Mouse (Mus musculus) small intestine, adult 2 months (tissue): ENCODE data around the gene Gm21992. TPM values are rescaled to one million over a fixed set of nuclear protein-coding genes. Genes with fewer than 3 reads are reported as not detected.

ENCODE experiments used
- H3K27ac ChIP-seq: fragments of 200-500 bp; 2 replicates; pipeline ENCODE4 v1.5.1; 2012; ENCODE audit warnings: low read depth, low read length, control low read depth, inconsistent platforms; ENCODE audit not compliant: insufficient read depth
- H3K27me3 ChIP-seq: fragments of 200-500 bp; 2 replicates; pipeline ENCODE4 v1.6.1; 2012; ENCODE audit warnings: mild to moderate bottlenecking, moderate library complexity, low read length, inconsistent platforms; ENCODE audit not compliant: control insufficient read depth, insufficient read depth
- H3K36me3 ChIP-seq: fragments of 200-500 bp; 2 replicates; pipeline ENCODE4 v1.6.1; 2012; ENCODE audit warnings: mild to moderate bottlenecking, low read length, control low read depth, inconsistent platforms; ENCODE audit not compliant: control insufficient read depth, insufficient read depth
- H3K4me1 ChIP-seq: fragments of 200-500 bp; 2 replicates; pipeline ENCODE4 v1.6.1; 2012; ENCODE audit warnings: low read length, inconsistent platforms, mixed read lengths; ENCODE audit not compliant: control insufficient read depth, insufficient read depth, insufficient read length
- H3K4me3 ChIP-seq: fragments of 200-500 bp; 2 replicates; pipeline ENCODE4 v1.5.1; 2012; ENCODE audit warnings: low read depth, mild to moderate bottlenecking, control low read depth, inconsistent platforms, low read length, moderate library complexity
- CTCF ChIP-seq: fragments of 200-500 bp; IDR thresholded peaks from 2 replicates; pipeline ENCODE4 v1.5.1; 2012; ENCODE audit warnings: low read depth, mild to moderate bottlenecking, control low read depth, inconsistent platforms, low read length, moderate library complexity, mixed read lengths; ENCODE audit not compliant: insufficient replicate concordance, insufficient read length; ENCODE audit errors: extremely low read depth
- POLR2A ChIP-seq: fragments of 200-500 bp; IDR thresholded peaks from 2 replicates; pipeline ENCODE4 v1.6.1; 2012; ENCODE audit warnings: low read depth, mild to moderate bottlenecking, control low read depth, inconsistent platforms, low read length, moderate library complexity
- WGBS: fragments of 180-500 bp; shearing (Covaris S2); methylation state at CpG from one replicate; pipeline ENCODE4 v1.1.7; 2018; 5-methylcytosine and 5-hydroxymethylcytosine counted together
- polyA plus RNA-seq: library from polyadenylated mRNA; depleted of rRNA; stranded (reverse); fragments of >200 nt; gene quantifications from 2 replicates; pipeline ENCODE4 v1.2.3, GENCODE M21; 2012

Gene Gm21992
- polyA plus RNA-seq, 1 experiment: 19.1 TPM

GRCm38 (mm10) chr19:4720112-4720511 is 91.3 kb downstream of the Gm21992 start:
- WGBS: 80% methylated on average over 15 of the region's 15 CpGs
- Histone ChIP-seq H3K4me3 (no peak overlapping the region), H3K27ac (no peak overlapping the region), H3K27me3 (no peaks in the 10 kb centered on the region), H3K36me3 (no peaks in the 10 kb centered on the region), H3K4me1 (peaks cover 4% of the 10 kb centered on the region)
- TF ChIP-seq CTCF (no peak), POLR2A (no peak)

- TF ChIP-seq POLR2A (no peak), CTCF (no peak)
- Histone ChIP-seq H3K4me1 (peaks cover 4% of the 10 kb centered on the region), H3K36me3 (no peaks in the 10 kb centered on the region), H3K27me3 (no peaks in the 10 kb centered on the region), H3K4me3 (no peak overlapping the region), H3K27ac (no peak overlapping the region)
- 19% methylated on average over 5 of the region's 5 CpGs for WGBS
These were observed 92.1 kb downstream of the Gm21992 start for GRCm38 (mm10) chr19:4719351-4719764.

- Histone ChIP-seq H3K27ac (no peak overlapping the region), H3K4me3 (no peak overlapping the region), H3K27me3 (no peaks in the 10 kb centered on the region), H3K4me1 (peaks cover 4% of the 10 kb centered on the region), H3K36me3 (no peaks in the 10 kb centered on the region)
- WGBS: 34% methylated on average over 11 of the region's 12 CpGs
- TF ChIP-seq POLR2A (no peak), CTCF (no peak)
These were observed 92.7 kb downstream of the Gm21992 start for GRCm38 (mm10) chr19:4718716-4719115.

GRCm38 (mm10) chr19:4717281-4717680 is 94.1 kb downstream of the Gm21992 start:
- TF ChIP-seq POLR2A: no peak
- no peak for TF ChIP-seq CTCF
- H3K36me3 ChIP-seq: no peaks in the 10 kb centered on the region
- H3K27me3 ChIP-seq: peaks cover 7% of the 10 kb centered on the region
- 54% methylated on average over 2 of the region's 2 CpGs for WGBS
- H3K4me1 ChIP-seq: peaks cover 5% of the 10 kb centered on the region
- H3K4me3 ChIP-seq: no peak overlapping the region
- no peak overlapping the region for H3K27ac ChIP-seq

- H3K27me3 ChIP-seq: peaks cover 12% of the 10 kb centered on the region
These were observed 94.7 kb downstream of the Gm21992 start for GRCm38 (mm10) chr19:4716756-4717155.

GRCm38 (mm10) chr19:4713886-4714285 is 97.5 kb downstream of the Gm21992 start:
- TF ChIP-seq CTCF (no peak), POLR2A (no peak)

More at GRCm38 (mm10) chr19:4716756-4717155, 94.7 kb downstream of the Gm21992 start:
- Histone ChIP-seq H3K36me3 (no peaks in the 10 kb centered on the region), H3K4me1 (peaks cover 9% of the 10 kb centered on the region), H3K4me3 (no peak overlapping the region), H3K27ac (no peak overlapping the region)
- TF ChIP-seq POLR2A: no peak
- TF ChIP-seq CTCF: no peak
- WGBS: 91% methylated on average over 14 of the region's 14 CpGs

GRCm38 (mm10) chr19:4712781-4713526 is 98.5 kb downstream of the Gm21992 start:
- Histone ChIP-seq H3K4me1 (peaks cover 9% of the 10 kb centered on the region), H3K4me3 (no peak overlapping the region), H3K27ac (no peak overlapping the region), H3K27me3 (peaks cover 24% of the 10 kb centered on the region), H3K36me3 (no peaks in the 10 kb centered on the region)
- WGBS: 54% methylated on average over 13 of the region's 13 CpGs
- no peak for TF ChIP-seq POLR2A
- TF ChIP-seq CTCF: no peak

More at GRCm38 (mm10) chr19:4713886-4714285, 97.5 kb downstream of the Gm21992 start:
- Histone ChIP-seq H3K4me3 (no peak overlapping the region), H3K36me3 (no peaks in the 10 kb centered on the region), H3K27ac (no peak overlapping the region), H3K27me3 (peaks cover 24% of the 10 kb centered on the region), H3K4me1 (peaks cover 9% of the 10 kb centered on the region)
- 87% methylated on average over 3 of the region's 3 CpGs for WGBS
